Mouse (Mus musculus) NIH3T3 (cell line): ENCODE data around the gene Mcts2.
A peak's percentile ranks its signal among the peaks of the same experiment; 100 is the strongest.

Experiments used
- DNase-seq: peaks from one replicate; pipeline ENCODE4 v3.0.0-alpha.2; 2012; ENCODE audit warnings: low read depth

The Mcts2 gene

DNA sequence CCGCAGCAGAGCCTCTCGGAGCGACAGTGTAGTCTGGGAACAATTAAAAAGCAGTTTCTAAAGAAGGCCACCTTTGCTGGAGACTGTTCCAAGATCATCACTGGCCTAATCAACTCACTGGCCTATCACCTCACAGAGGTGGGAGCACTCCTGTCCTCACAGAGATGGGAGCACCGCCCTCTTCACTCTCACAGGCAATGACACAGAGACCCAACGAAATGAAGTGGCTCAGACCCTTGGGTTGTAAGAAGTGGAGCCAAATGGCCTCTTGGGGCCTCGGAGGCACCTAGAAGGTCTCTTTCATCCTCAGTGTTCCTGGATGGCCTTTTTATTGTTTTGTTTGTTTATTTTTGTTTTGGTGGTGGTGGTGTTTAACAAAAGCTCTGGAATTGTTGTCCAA lies 39.4 kb downstream of the Mcts2 start:
- no peak for DNase-seq

DNA sequence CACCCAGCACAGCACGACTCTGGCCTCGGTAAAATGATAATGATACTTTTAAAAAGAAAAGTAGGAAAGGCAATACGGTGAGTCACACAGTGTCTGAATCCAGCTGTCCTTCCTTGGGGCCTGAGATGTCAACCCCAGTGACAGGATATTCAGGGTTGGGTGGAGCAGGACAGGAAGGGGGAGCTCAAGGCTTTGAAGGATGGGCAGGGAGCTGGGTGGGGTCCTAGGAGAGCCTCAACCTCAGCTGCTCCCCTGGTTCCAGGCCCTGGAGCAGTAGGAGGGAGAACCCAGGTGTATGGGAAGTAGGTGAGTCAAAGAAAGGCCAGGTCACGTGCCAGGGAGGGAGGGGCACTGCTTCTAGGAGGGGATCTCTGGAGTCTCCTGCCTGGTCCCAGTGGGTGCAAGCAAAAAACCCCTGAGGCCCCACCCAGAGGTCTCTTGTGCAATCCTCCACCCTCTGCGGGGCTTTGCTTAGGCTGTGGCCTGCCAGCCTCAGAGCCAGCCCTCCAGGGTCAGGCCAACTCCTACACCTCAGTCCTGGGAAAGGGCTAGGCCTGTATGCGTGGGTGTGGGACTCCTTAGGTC lies 40.0 kb downstream of the Mcts2 start:
- DNase-seq = peak; percentile 39

DNA sequence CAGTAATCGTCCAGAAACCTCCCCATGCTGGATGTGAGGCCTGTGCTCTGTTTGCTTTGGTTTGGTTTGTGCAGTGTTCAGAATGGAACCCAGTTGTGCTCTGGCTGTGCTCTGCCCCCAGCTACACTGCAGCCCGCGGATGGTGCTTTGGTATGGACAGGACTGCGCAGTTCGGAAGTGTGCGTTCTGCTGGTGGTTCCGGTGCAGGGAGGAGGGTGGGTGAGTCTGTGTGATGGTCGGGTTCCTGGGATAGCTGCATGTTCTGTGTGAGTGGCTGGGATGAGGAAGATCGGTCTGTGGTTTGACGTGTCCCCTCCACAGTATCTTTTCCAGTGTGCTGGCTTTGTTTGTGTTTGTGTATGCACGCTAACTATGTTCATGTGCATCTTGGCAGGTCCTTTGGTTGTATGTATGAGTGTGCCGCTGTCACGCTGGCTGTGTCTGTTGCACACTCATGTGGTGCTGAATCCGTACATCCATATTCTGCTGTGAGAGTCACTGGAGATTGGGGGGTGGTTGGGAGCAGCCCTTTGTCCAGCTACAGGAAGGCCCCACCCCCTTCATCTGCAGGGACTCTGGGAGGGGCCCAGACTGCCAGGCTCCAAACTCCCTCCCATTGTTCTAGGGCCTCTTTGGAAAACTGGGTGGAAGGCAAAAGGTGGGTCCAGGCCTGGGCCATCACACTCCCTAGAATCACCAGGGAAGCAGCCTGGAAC lies 41.1 kb downstream of the Mcts2 start:
- peak; percentile 22 for DNase-seq

DNA sequence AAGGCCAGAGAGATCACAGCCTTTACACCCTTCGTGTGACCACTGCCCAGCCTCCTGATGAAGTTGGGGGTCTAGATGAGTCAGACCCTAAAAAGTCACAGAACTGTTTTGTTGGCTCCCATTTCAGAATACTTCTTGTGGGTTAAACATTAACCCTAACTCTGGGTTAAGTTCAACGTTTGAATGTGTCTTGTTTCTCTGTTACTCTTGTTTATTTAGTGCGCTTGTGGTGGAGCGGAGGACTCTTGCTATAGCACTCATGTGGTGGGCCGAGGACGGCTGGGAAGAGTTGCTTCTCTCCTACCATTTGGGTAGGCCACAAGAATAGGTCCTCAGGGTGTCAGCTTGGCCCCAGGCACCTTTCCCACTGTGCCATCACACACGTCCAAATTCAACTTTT lies 41.8 kb downstream of the Mcts2 start:
- no peak for DNase-seq

DNA sequence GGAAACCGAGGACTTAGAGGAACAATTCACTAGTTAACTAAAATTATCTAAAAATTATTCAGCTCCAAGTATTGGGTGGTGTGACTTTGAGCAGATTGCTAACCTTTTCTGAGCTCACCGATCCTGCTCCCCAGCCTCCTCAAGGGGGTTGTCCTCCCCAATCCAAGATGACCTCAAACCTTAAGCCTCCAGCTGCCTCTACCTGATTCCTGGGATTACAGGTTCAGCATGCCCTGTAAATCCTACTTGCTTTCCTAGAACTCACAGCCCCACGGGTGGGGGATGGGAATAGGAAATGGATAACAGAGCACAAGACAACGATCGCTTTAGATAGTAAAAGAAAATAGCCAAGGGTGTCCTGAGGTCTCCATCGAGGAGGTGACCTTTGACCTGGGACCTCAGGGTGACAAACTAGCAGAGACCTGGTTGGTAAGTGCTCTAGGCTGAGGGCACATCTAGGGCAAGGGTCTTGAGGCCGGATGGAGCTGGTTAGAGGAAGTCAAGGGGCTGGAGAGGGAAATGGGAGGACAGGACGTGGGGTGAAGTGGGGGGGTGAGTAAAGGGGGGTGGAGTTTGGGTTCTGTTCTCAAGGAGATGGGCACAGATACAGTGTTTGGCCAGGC lies 42.3 kb downstream of the Mcts2 start:
- peak; percentile 52 for DNase-seq

DNA sequence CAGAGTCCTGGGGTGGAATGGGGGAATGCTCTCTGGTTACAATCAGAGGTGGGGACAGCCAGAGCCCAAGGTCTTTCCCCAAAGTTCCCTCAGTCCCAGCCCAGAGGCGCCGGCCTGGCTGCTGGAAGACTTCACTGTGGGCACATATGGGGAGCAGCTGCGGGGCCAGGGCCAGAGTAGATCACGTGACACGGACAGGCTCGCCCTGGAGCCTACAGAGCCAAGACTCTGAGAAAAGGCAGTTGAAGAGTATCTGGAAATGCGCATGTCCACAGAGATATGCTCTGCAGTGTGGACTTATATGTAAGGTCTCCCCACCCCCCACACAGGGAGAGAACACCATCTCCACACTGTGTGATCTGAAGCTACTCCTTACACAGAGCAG lies 42.8 kb downstream of the Mcts2 start:
- peak; percentile 90 for DNase-seq

DNA sequence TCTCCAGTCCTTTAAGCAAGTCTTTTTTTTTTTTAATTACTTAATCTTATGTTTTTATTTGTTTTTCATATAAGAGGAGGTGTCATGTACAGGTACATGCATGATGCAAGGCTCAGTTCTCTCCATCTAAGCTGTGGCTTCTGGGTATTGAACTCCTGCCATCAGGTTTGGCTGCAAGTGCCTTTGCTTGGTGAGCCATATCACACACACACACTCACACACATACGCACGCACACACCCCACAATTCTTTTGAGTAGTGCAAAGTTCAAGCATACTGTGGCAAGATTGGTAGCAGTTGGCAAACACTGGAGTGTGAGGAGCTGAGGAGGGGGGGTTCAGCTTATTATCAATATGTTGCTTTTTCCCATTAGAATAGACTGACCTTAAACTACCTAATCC lies 46.4 kb downstream of the Mcts2 start:
- DNase-seq = no peak

DNA sequence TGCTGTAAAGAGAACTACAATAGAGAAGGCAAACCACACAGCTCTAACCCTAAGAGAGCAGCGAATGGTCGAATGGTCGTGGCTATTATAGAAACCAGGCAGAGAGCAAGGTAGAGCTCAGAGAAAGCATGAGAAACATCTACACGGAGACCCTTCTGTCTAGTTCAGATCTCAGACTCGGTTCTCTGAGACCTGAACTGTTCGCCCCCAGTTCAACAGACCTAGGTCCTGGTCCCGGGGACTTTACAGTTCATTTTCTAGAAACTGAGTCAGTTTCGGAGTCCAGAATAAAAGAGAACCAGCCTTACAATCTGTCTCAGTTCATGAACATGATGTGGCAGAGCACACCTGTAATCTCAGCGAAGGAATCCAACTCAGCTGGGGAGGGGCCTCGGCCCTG lies 47.7 kb downstream of the Mcts2 start:
- DNase-seq = no peak

DNA sequence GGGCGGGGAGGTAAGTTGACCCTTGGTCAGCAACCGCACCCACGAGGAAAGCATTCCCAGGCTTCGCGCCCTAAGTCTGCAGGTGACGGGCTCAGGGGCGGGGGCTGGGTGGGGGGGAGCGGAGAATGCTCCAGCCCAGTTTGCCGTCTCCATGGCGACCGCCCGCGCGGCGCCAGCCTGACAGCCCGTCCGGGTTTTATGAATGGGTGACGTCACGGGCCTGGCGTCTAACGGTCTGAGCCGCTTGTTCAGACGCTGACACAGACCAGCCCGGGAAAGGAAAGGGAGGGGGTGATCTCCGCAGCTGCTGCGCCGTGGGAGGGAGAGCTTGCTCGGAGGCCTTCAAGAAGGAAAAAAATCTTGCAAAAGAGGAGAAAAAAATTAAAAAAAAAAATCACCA lies 48.1 kb downstream of the Mcts2 start:
- DNase-seq = peak; percentile 98

DNA sequence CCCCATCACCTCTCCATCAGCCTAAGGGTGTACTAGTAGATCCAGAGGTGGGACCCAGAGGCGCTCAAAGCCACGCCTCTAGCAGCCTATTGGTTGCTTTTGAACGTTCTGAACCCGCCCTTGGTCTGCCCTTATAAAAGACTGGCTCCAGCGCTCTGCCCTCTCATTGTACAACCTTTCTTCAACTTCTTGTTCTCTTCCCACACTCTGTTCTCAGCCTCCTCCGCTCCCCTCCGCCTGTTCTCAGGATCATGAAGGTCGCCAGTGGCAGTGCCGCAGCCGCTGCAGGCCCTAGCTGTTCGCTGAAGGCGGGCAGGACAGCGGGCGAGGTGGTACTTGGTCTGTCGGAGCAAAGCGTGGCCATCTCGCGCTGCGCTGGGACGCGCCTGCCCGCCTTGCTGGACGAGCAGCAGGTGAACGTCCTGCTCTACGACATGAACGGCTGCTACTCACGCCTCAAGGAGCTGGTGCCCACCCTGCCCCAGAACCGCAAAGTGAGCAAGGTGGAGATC lies 49.3 kb downstream of the Mcts2 start, which contains the start of gene Id1:
Id1 (plus strand) TSS at position 162 of the 512 bp plus-strand sequence.
- DNase-seq = peak; percentile 95

DNA sequence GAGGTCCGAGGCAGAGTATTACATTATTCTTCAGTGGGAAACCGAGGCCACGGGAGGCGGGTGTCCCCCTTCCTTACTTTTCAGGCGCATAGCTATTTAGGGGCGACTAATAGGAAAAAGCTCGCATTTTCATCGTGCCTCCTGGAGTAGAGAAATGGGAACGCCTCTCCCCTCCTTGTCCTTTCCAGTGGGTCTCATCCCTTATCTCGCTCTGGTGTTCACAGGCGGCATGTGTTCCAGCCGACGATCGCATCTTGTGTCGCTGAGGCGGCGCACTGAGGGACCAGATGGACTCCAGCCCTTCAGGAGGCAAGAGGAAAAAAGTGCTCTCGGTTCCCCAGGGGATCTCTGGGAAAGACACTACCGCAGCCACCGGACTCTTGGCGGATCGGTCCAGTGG lies 49.9 kb downstream of the Mcts2 start:
- no peak for DNase-seq
